Mouse (Mus musculus) left cerebral cortex, postnatal 10 days (tissue): ENCODE data around the gene Mtch1. TPM values are rescaled to one million over a fixed set of nuclear protein-coding genes. Genes with fewer than 3 reads are reported as not detected.

ENCODE experiments used
- DNase-seq, 2 experiments: peaks; one replicate each; pipeline ENCODE4 v3.0.0; 2021 to 2022; ENCODE audit warnings: low spot score in 2 of 2, mixed read lengths in 1 of 2; ENCODE audit errors: extremely low spot score in 1 of 2
- intact Hi-C: fragments of 180-260 bp; cut with DNase I; formaldehyde crosslinking; loops from one replicate; pipeline ENCODE4 v1.15.1; 2025
- total RNA-seq, 2 experiments: library from RNA; stranded (reverse); gene quantifications; 2 replicates each; pipeline ENCODE4 v1.2.3; 2021

Mtch1 gene
- total RNA-seq, 2 experiments from 2014 or later, result 493 to 499 TPM

- peak in 1 of 2 experiments; percentile 56 for DNase-seq
- intact Hi-C loops, result loop anchor here (10.0 kb wide), 1 partner anchor 76 kb away; the partner anchor contains the start of genes BC004004 and Ppil1
Observed at GRCm38 (mm10) chr17:29340406-29341261, 7.1 kb downstream of the Mtch1 start.

- intact Hi-C loops, result no loop called here
- peak in 1 of 2 experiments; percentile 64 for DNase-seq
Observed at GRCm38 (mm10) chr17:29339170-29339768, 8.5 kb downstream of the Mtch1 start.

GRCm38 (mm10) chr17:29337979-29338823, 9.5 kb downstream of the Mtch1 start:
- intact Hi-C loops, result no loop called here
- peak in 1 of 2 experiments; percentile 49 for DNase-seq

- intact Hi-C loops, result no loop called here
Observed at GRCm38 (mm10) chr17:29336266-29336990, 11.3 kb downstream of the Mtch1 start.

GRCm38 (mm10) chr17:29332186-29332685, 15.5 kb downstream of the Mtch1 start:
- intact Hi-C loops, result no loop called here

More at GRCm38 (mm10) chr17:29336266-29336990, 11.3 kb downstream of the Mtch1 start:
- peak in 1 of 2 experiments; percentile 18 for DNase-seq

GRCm38 (mm10) chr17:29330671-29331410, 16.9 kb downstream of the Mtch1 start:
- intact Hi-C loops, result no loop called here
- peak in 1 of 2 experiments; percentile 24 for DNase-seq

More at GRCm38 (mm10) chr17:29332186-29332685, 15.5 kb downstream of the Mtch1 start:
- DNase-seq, result peak in 1 of 2 experiments; percentile 25

- intact Hi-C loops, result no loop called here
- peak in 1 of 2 experiments; percentile 15 for DNase-seq
Observed at GRCm38 (mm10) chr17:29330221-29330620, 17.5 kb downstream of the Mtch1 start.

- DNase-seq, result peak in 1 of 2 experiments; percentile 33
Observed at GRCm38 (mm10) chr17:29327691-29328090, 20.0 kb downstream of the Mtch1 start.

GRCm38 (mm10) chr17:29326531-29327529, 20.9 kb downstream of the Mtch1 start:
- peak in 1 of 2 experiments; percentile 60 for DNase-seq
- intact Hi-C loops, result no loop called here

More at GRCm38 (mm10) chr17:29327691-29328090, 20.0 kb downstream of the Mtch1 start:
- intact Hi-C loops, result no loop called here

GRCm38 (mm10) chr17:29325831-29326230, 21.9 kb downstream of the Mtch1 start:
- DNase-seq, result peak in 1 of 2 experiments; percentile 12
- intact Hi-C loops, result no loop called here

- DNase-seq, result no peak
- intact Hi-C loops, result no loop called here
Observed at GRCm38 (mm10) chr17:29323625-29324024, 24.1 kb downstream of the Mtch1 start.

GRCm38 (mm10) chr17:29322603-29322962, 25.2 kb downstream of the Mtch1 start:
- DNase-seq, result no peak
- intact Hi-C loops, result no loop called here

GRCm38 (mm10) chr17:29321765-29322602, 25.8 kb downstream of the Mtch1 start:
- intact Hi-C loops, result no loop called here

GRCm38 (mm10) chr17:29319881-29320639, 27.7 kb downstream of the Mtch1 start:
- intact Hi-C loops, result no loop called here

More at GRCm38 (mm10) chr17:29321765-29322602, 25.8 kb downstream of the Mtch1 start:
- DNase-seq, result no peak

GRCm38 (mm10) chr17:29319476-29319875, 28.3 kb downstream of the Mtch1 start:
- intact Hi-C loops, result no loop called here
- no peak for DNase-seq

More at GRCm38 (mm10) chr17:29319881-29320639, 27.7 kb downstream of the Mtch1 start:
- DNase-seq, result no peak
